Mouse (Mus musculus) liver, embryonic 14.5 days (tissue): ENCODE data around the gene Fbxl22.

Experiments used
- CTCF ChIP-seq: IDR thresholded peaks from 2 replicates; pipeline ENCODE4 v1.5.1; 2016; ENCODE audit warnings: antibody characterized with exemption, low read depth, control low read depth
- EP300 ChIP-seq: IDR thresholded peaks from 2 replicates; pipeline ENCODE4 v1.6.1; 2016; ENCODE audit warnings: antibody characterized with exemption, low read depth

GRCm38 (mm10) chr9:66501248-66501647 is 13.1 kb downstream of the Fbxl22 start:
- TF ChIP-seq CTCF (no peak), EP300 (no peak)
